Mouse (Mus musculus): ENCODE measurements around the gene Hs3st3a1.

- TF ChIP-seq EP300 (IDR thresholded peaks at IDR 0.05; ENCODE audit: insufficient read depth, low read depth, low read length) (no peak), POLR2A (IDR thresholded peaks at IDR 0.05; ENCODE audit: insufficient read depth, low read depth, low read length) (no peak)
These were observed 647 bp downstream of the Hs3st3a1 start for GRCm38 (mm10) chr11:64435546-64436411.
